Mouse (Mus musculus) hematopoietic multipotent progenitor cell, adult 10-12 weeks (in vitro differentiated cells): ENCODE data around the gene Olfr789. TPM values are rescaled to one million over a fixed set of nuclear protein-coding genes. Genes with fewer than 3 reads are reported as not detected.

ENCODE experiments used
- polyA plus RNA-seq: library from polyadenylated mRNA; stranded (reverse); fragments of >175 nt; gene quantifications from 2 replicates; pipeline ENCODE4 v1.2.3, GENCODE M21; 2012; ENCODE audit warnings: low replicate concordance

Gene Olfr789
- polyA plus RNA-seq = not detected in 2 replicates

DNA sequence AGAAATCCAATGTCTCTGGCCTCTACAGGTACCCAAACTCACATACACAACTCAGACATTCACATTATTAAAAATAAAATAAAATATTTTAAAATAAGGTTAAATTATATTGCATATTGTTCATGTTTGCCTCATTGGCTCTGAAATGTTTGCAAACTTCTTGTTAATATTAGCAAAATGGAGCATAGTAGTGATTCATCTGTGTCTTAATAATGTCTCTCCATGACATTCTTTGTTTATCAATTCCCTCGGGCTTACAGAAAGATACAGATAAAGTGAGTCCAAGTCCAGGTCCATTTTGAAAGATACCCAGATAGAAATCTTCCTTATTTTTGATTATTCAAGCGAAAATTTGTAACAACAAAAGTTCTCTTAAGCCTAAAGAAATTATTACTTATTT, at the start of gene Olfr789:
Olfr789 (plus strand) TSS at position 301 of the 400 bp plus-strand sequence.

GRCm38 (mm10) chr10:129461562-129461961, 23.0 kb upstream of the Olfr789 start, which contains the start of gene Olfr787:
Gene Olfr787, plus strand, starts transcription at chr10:129461862.

GRCm38 (mm10) chr10:129470698-129471097, 13.9 kb upstream of the Olfr789 start, which contains the start of gene Olfr788:
Gene Olfr788, plus strand, starts transcription at chr10:129470998.

GRCm38 (mm10) chr10:129498192-129498591, 13.6 kb downstream of the Olfr789 start, which contains the start of gene Olfr790:
Gene Olfr790, plus strand, starts transcription at chr10:129498492.

DNA sequence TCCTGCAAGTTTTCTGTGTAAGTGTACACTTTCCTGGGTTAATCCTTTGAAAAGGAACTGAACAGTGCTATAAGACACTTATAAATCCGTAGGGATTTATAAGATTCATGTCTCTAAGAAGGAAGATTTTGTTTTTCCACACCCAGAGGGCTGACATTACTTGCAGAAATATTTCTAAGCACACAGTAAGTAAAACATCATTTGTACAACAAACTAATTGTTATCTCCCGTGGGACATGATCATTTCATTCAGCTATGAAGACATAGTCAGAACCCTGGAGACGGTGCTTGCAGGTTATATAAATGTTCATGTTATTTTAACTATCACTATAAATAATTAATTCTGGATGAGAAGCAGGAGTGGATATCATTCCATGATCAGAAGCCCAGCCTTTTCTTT, 36.9 kb downstream of the Olfr789 start, which contains the start of gene Olfr791:
Olfr791 (plus strand) TSS at position 301 of the 400 bp plus-strand sequence.

DNA sequence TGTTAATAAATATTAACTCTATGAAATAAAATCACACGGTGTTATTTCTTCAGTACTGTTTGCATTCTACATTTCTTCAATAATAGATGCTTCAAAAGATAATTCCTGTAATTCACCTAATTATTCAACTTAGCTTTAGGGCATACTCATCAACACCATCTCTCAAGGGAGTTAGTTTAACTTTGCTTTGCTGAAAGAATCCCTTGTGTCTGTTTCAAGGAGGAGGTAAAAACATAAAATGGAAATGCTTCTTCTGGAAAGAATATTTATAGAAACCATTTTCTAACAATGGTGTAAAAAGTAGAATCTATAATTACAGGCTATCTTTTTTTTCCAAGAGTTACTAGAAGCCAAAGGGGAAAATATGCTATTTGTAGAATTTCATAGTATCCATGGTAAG, 54.3 kb downstream of the Olfr789 start, which contains the start of gene Olfr792:
Olfr792 (plus strand) TSS at position 301 of the 400 bp plus-strand sequence.

Other genes with a start within 250 kb of the Olfr789 start
- not detected in 2 replicates for gene Olfr774, start 248.5 kb upstream of the Olfr789 start, polyA plus RNA-seq
- gene Olfr775, start 236.3 kb upstream of the Olfr789 start, polyA plus RNA-seq = not detected in 2 replicates
- gene Olfr776, start 225.6 kb upstream of the Olfr789 start, polyA plus RNA-seq = not detected in 2 replicates
- gene Olfr777, start 213.3 kb upstream of the Olfr789 start, polyA plus RNA-seq = not detected in 2 replicates
- gene Olfr780, start 166.6 kb upstream of the Olfr789 start, polyA plus RNA-seq = not detected in 2 replicates
- not detected in 2 replicates for gene Olfr781, start 155.9 kb upstream of the Olfr789 start, polyA plus RNA-seq
- not detected in 2 replicates for gene Olfr782, start 135.9 kb upstream of the Olfr789 start, polyA plus RNA-seq
- not detected in 2 replicates for gene Olfr784, start 100.7 kb upstream of the Olfr789 start, polyA plus RNA-seq
- gene Olfr785, start 79.3 kb upstream of the Olfr789 start, polyA plus RNA-seq = not detected in 2 replicates
- gene Olfr786, start 57.4 kb upstream of the Olfr789 start, polyA plus RNA-seq = not detected in 2 replicates
- gene Olfr787, start 22.9 kb upstream of the Olfr789 start, polyA plus RNA-seq = not detected in 2 replicates
- gene Olfr788, start 13.8 kb upstream of the Olfr789 start, polyA plus RNA-seq = not detected in 2 replicates
- not detected in 2 replicates for gene Olfr790, start 13.7 kb downstream of the Olfr789 start, polyA plus RNA-seq
- not detected in 2 replicates for gene Olfr791, start 37.0 kb downstream of the Olfr789 start, polyA plus RNA-seq
- not detected in 2 replicates for gene Olfr792, start 54.4 kb downstream of the Olfr789 start, polyA plus RNA-seq
- not detected in 2 replicates for gene Olfr794, start 82.9 kb downstream of the Olfr789 start, polyA plus RNA-seq
- not detected in 2 replicates for gene Olfr796, start 127.8 kb downstream of the Olfr789 start, polyA plus RNA-seq
- gene Olfr798, start 143.2 kb downstream of the Olfr789 start, polyA plus RNA-seq = not detected in 2 replicates
- not detected in 2 replicates for gene Olfr799, start 152.7 kb downstream of the Olfr789 start, polyA plus RNA-seq
- gene Olfr800, start 172.9 kb downstream of the Olfr789 start, polyA plus RNA-seq = not detected in 2 replicates
- gene Olfr801, start 189.1 kb downstream of the Olfr789 start, polyA plus RNA-seq = not detected in 2 replicates
- gene Olfr802, start 203.4 kb downstream of the Olfr789 start, polyA plus RNA-seq = 0.15 TPM in 1 of 2 replicates, not detected in the other
- gene Olfr803, start 209.5 kb downstream of the Olfr789 start, polyA plus RNA-seq = not detected in 2 replicates
- gene Olfr804, start 218.5 kb downstream of the Olfr789 start, polyA plus RNA-seq = not detected in 2 replicates
- gene Olfr805, start 244.6 kb downstream of the Olfr789 start, polyA plus RNA-seq = not detected in 2 replicates